Comparison of ENCODE assay signal across 14 mouse cellular contexts in genomic region chr12:101005665-101006420, GRCm38 (mm10). TPM values are rescaled to one million over a fixed set of nuclear protein-coding genes. Genes with fewer than 3 reads are reported as not detected.
DNase-seq lines count a peak whose midpoint lies in the region; ATAC-seq lines count a peak whose summit lies in the region.
"Had no signal": no experiment of that assay in that cellular context is flagged by ENCODE, and none has a peak within 500 bp of the region (broad histone marks: within the 10 kb centered on the region; RNA-seq: fewer than 3 reads in every experiment).

No protein-coding gene starts in this region.

- H3K9ac ChIP-seq in midbrain, embryonic 13.5 days (replicated peaks), result no peak overlapping the region
- H3K9ac ChIP-seq in midbrain, embryonic 15.5 days, result no peak overlapping the region
- H3K9ac ChIP-seq in forebrain, embryonic 14.5 days (ENCODE audit: low read length), result no peak overlapping the region
- no peak overlapping the region for H3K9ac ChIP-seq in midbrain, embryonic 14.5 days (replicated peaks; ENCODE audit: low read length)

- H3K27ac ChIP-seq in midbrain, embryonic 13.5 days, result peak overlapping the region; percentile 30; the same call in 1 of the 2 replicates
- H3K27ac ChIP-seq in midbrain, embryonic 15.5 days, result no peak overlapping the region
- H3K27ac ChIP-seq in forebrain, embryonic 14.5 days (ENCODE audit: low read depth, low read length), result peak overlapping the region; percentile 75
- no peak overlapping the region for H3K27ac ChIP-seq in midbrain, embryonic 14.5 days (replicated peaks; ENCODE audit: low read depth, low read length)
- H3K27ac ChIP-seq: heart, embryonic 10.5 days had no signal

- peak; percentile 70 to 77 for DNase-seq in cerebellum, postnatal 10 days
- no peak for DNase-seq in cerebellum, postnatal 4 days (ENCODE audit: low spot score in 2 of 2)
- no peak for DNase-seq in forebrain, embryonic 14.5 days (ENCODE audit: low spot score)
- peak; percentile 70 to 80 for DNase-seq in natural killer cell, adult 2 months (ENCODE audit: low spot score in 2 of 2)
- DNase-seq in midbrain, embryonic 14.5 days, result no peak
- DNase-seq in urinary bladder, postnatal 14 days (ENCODE audit: low spot score), result no peak
- DNase-seq: cerebellum, postnatal 36 days; kidney, adult 11 months; lung, postnatal 14 days; right cerebral cortex, postnatal 25 days had no signal

- no peaks in the 10 kb centered on the region for H3K36me3 ChIP-seq in midbrain, embryonic 13.5 days
- H3K36me3 ChIP-seq in midbrain, embryonic 15.5 days (replicated peaks), result no peaks in the 10 kb centered on the region
- no peaks in the 10 kb centered on the region for H3K36me3 ChIP-seq in forebrain, embryonic 14.5 days (ENCODE audit: control insufficient read depth, insufficient read depth, low read length)
- H3K36me3 ChIP-seq in midbrain, embryonic 14.5 days (ENCODE audit: control insufficient read depth, insufficient read depth, low read length), result no peaks in the 10 kb centered on the region
- H3K36me3 ChIP-seq: heart, embryonic 10.5 days had no signal

- H3K4me1 ChIP-seq in midbrain, embryonic 13.5 days (replicated peaks), result peaks cover 66% of the 10 kb centered on the region
- peaks cover 32% of the 10 kb centered on the region for H3K4me1 ChIP-seq in midbrain, embryonic 15.5 days
- peaks cover 41% of the 10 kb centered on the region for H3K4me1 ChIP-seq in forebrain, embryonic 14.5 days (ENCODE audit: control insufficient read depth, insufficient read depth, low read length)
- H3K4me1 ChIP-seq in midbrain, embryonic 14.5 days (ENCODE audit: control insufficient read depth, insufficient read depth, low read length), result peaks cover 34% of the 10 kb centered on the region

- 0 out of 2 replicates have a peak, but pooled peaks cover 2% of the 10 kb centered on the region for H3K27me3 ChIP-seq in midbrain, embryonic 13.5 days
- H3K27me3 ChIP-seq in midbrain, embryonic 15.5 days (replicated peaks), result no peaks in the 10 kb centered on the region
- H3K27me3 ChIP-seq in forebrain, embryonic 14.5 days (replicated peaks; ENCODE audit: control insufficient read depth, insufficient read depth, low read length), result no peaks in the 10 kb centered on the region
- H3K27me3 ChIP-seq in midbrain, embryonic 14.5 days (ENCODE audit: control insufficient read depth, insufficient read depth, low read length), result no peaks in the 10 kb centered on the region
- H3K27me3 ChIP-seq: Patski had no signal

- H3K4me3 ChIP-seq in midbrain, embryonic 13.5 days (replicated peaks), result no peak overlapping the region
- no peak overlapping the region for H3K4me3 ChIP-seq in midbrain, embryonic 15.5 days
- H3K4me3 ChIP-seq in forebrain, embryonic 14.5 days (ENCODE audit: low read depth, low read length), result no peak overlapping the region
- no peak overlapping the region for H3K4me3 ChIP-seq in midbrain, embryonic 14.5 days (replicated peaks; ENCODE audit: low read depth, low read length)
- H3K4me3 ChIP-seq: heart, embryonic 10.5 days had no signal

- WGBS in midbrain, embryonic 13.5 days, result 89% methylated on average over 12 of the region's 12 CpGs
- 83% methylated on average over 12 of the region's 12 CpGs for WGBS in midbrain, embryonic 15.5 days
- WGBS in forebrain, embryonic 14.5 days, result 79% methylated on average over 12 of the region's 12 CpGs
- WGBS in midbrain, embryonic 14.5 days, result 85% methylated on average over 12 of the region's 12 CpGs

- H3K9me3 ChIP-seq in midbrain, embryonic 13.5 days, result no peaks in the 10 kb centered on the region
- no peaks in the 10 kb centered on the region for H3K9me3 ChIP-seq in midbrain, embryonic 15.5 days
- no peaks in the 10 kb centered on the region for H3K9me3 ChIP-seq in forebrain, embryonic 14.5 days (replicated peaks; ENCODE audit: control insufficient read depth, low read length)
- H3K9me3 ChIP-seq in midbrain, embryonic 14.5 days (ENCODE audit: control insufficient read depth, low read length), result no peaks in the 10 kb centered on the region
- H3K9me3 ChIP-seq: heart, embryonic 10.5 days had no signal

- ATAC-seq in midbrain, embryonic 13.5 days, result no peak
- ATAC-seq in midbrain, embryonic 15.5 days (replicated peaks), result no peak
- ATAC-seq in forebrain, embryonic 14.5 days, result no peak
- no peak for ATAC-seq in midbrain, embryonic 14.5 days (ENCODE audit: low FRiP score, low TSS enrichment)
- ATAC-seq: Patski had no signal

- no peak overlapping the region for H3K4me2 ChIP-seq in midbrain, embryonic 13.5 days (replicated peaks)
- no peak overlapping the region for H3K4me2 ChIP-seq in midbrain, embryonic 15.5 days
- no peak overlapping the region for H3K4me2 ChIP-seq in forebrain, embryonic 14.5 days (ENCODE audit: low read length)
- no peak overlapping the region for H3K4me2 ChIP-seq in midbrain, embryonic 14.5 days (ENCODE audit: low read length)

RNA-seq across cellular contexts. Expression of gene Ccdc88c, which starts 23.0 kb away (rescaled TPM):
- polyA plus RNA-seq in midbrain, embryonic 13.5 days (2015; fragmentation: Nextera tagmentation; extraction: Ambion mirVana), result 15.6 and 16.5 TPM in 2 replicates
- polyA plus RNA-seq in midbrain, embryonic 15.5 days (2015; fragmentation: Nextera tagmentation; extraction: Ambion mirVana), result 14.6 and 15.8 TPM in 2 replicates
- polyA plus RNA-seq in forebrain, embryonic 14.5 days (2014; fragmentation: Nextera tagmentation; extraction: Ambion mirVana), result 11.6 and 15.3 TPM in 2 replicates
- polyA plus RNA-seq in midbrain, embryonic 14.5 days (2014; fragmentation: Nextera tagmentation; extraction: Ambion mirVana), result 14.0 and 16.7 TPM in 2 replicates

Comparison
In these comparisons a context has a peak if more than half of its experiments do, and no peak if none do; other contexts are left out.
1. DNase-seq: peak in cerebellum, postnatal 10 days (2 of 2) and natural killer cell, adult 2 months (2 of 2); none in cerebellum, postnatal 4 days (0 of 2), forebrain, embryonic 14.5 days (single experiment), midbrain, embryonic 14.5 days (single experiment) and urinary bladder, postnatal 14 days (single experiment).
2. H3K27ac ChIP-seq: peak in midbrain, embryonic 13.5 days (single experiment) and forebrain, embryonic 14.5 days (single experiment); none in midbrain, embryonic 15.5 days (single experiment) and midbrain, embryonic 14.5 days (single experiment).